Comparison of ENCODE assay signal across 17 mouse cellular contexts in the genomic region with DNA sequence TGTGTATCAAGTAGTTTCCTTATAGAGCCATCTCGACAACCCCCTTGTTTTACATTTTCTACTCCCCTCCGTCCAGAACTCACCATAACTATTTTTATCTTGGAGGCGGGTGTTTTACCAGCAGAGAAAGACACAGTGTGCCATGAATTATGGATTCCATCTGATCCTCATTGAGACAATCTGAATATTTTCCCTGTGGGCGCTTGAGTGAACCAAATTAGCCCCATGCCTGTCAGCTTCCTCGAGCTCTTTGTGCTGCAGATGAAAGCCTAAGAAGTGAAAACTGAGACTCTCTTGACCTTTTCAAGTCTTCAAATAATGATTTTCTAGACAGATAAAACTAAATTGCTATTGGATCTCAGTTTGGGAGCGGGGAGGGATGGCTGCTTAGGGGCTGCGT.
DNase-seq lines count a peak whose midpoint lies in the region; ATAC-seq lines count a peak whose summit lies in the region.
"Had no signal": no experiment of that assay in that cellular context is flagged by ENCODE, and none has a peak within 500 bp of the region (broad histone marks: within the 10 kb centered on the region; RNA-seq: fewer than 3 reads in every experiment).

No protein-coding gene starts in this region.

- peaks cover 7% of the 10 kb centered on the region; the same call in 1 of the 2 replicates for H3K4me1 ChIP-seq in midbrain, embryonic 13.5 days (replicated peaks)
- peaks cover 5% of the 10 kb centered on the region; the same call in 1 of the 2 replicates for H3K4me1 ChIP-seq in midbrain, embryonic 10.5 days
- H3K4me1 ChIP-seq: limb, embryonic 12.5 days had no signal

- H3K4me3 ChIP-seq in midbrain, embryonic 13.5 days (replicated peaks) = no peak overlapping the region
- H3K4me3 ChIP-seq in midbrain, embryonic 10.5 days = no peak overlapping the region
- H3K4me3 ChIP-seq: limb, embryonic 12.5 days had no signal

- H3K9me3 ChIP-seq in midbrain, embryonic 13.5 days = no peaks in the 10 kb centered on the region
- no peaks in the 10 kb centered on the region for H3K9me3 ChIP-seq in midbrain, embryonic 10.5 days (replicated peaks)
- H3K9me3 ChIP-seq: limb, embryonic 12.5 days had no signal

- no peaks in the 10 kb centered on the region for H3K36me3 ChIP-seq in midbrain, embryonic 13.5 days
- no peaks in the 10 kb centered on the region for H3K36me3 ChIP-seq in midbrain, embryonic 10.5 days
- H3K36me3 ChIP-seq: limb, embryonic 12.5 days had no signal

- no peaks in the 10 kb centered on the region for H3K27me3 ChIP-seq in midbrain, embryonic 13.5 days
- H3K27me3 ChIP-seq in midbrain, embryonic 10.5 days (ENCODE audit: low read depth, poor library complexity, severe bottlenecking) = peaks cover 14% of the 10 kb centered on the region
- H3K27me3 ChIP-seq: limb, embryonic 12.5 days had no signal

- no peak overlapping the region for H3K9ac ChIP-seq in midbrain, embryonic 13.5 days (replicated peaks)
- H3K9ac ChIP-seq: limb, embryonic 12.5 days; liver, embryonic 14.5 days had no signal

- WGBS in midbrain, embryonic 13.5 days = 45% methylated on average over 7 of the region's 7 CpGs
- WGBS in midbrain, embryonic 10.5 days = 69% methylated on average over 7 of the region's 7 CpGs

- 0 out of 2 replicates have a peak overlapping the region, but pooled peaks have one; percentile 19 for H3K27ac ChIP-seq in midbrain, embryonic 13.5 days
- no peak overlapping the region for H3K27ac ChIP-seq in midbrain, embryonic 10.5 days (replicated peaks)
- H3K27ac ChIP-seq: limb, embryonic 12.5 days; liver, embryonic 14.5 days had no signal

- H3K4me2 ChIP-seq in midbrain, embryonic 13.5 days (replicated peaks) = no peak overlapping the region
- H3K4me2 ChIP-seq: heart, embryonic 11.5 days; limb, embryonic 12.5 days had no signal

- ATAC-seq in frontal cortex, adult (ENCODE audit: low TSS enrichment) = peak; percentile 82; the same call in 1 of the 2 replicates
- ATAC-seq in midbrain, embryonic 13.5 days = peak; percentile 73
- ATAC-seq: intestine, embryonic 16.5 days; lung, postnatal 0 days had no signal

- no peak for DNase-seq in frontal cortex, postnatal 14 days (ENCODE audit: low spot score in 2 of 2)
- no peak for DNase-seq in midbrain, embryonic 10.5 days (ENCODE audit: low spot score)
- peak; percentile 27 for DNase-seq in mesoderm, embryonic 11.5 days (ENCODE audit: low read depth, low spot score)
- no peak for DNase-seq in layer of hippocampus, adult 11-12 months (ENCODE audit: low spot score)
- no peak for DNase-seq in neural tube, embryonic 10.5 days (ENCODE audit: extremely low spot score, low spot score)
- DNase-seq: adrenal gland, postnatal 10 days; cerebellum, adult 2 months; heart, postnatal 4 days; layer of hippocampus, postnatal 36 days; right cerebral cortex, adult 18-20 months had no signal
